Mouse (Mus musculus): ENCODE results near the gene Olfr617. TPM values are rescaled to one million over a fixed set of nuclear protein-coding genes. Genes with fewer than 3 reads are reported as not detected.
"Not testable (repeated sequence)": the region's sequence is repeated elsewhere in the genome, so short reads cannot be mapped to it uniquely, and the experiment has no call there.

The Olfr617 gene
- not detected in 2 replicates for polyA plus RNA-seq (2011; ENCODE audit: insufficient read depth, insufficient read length, low replicate concordance, missing spikeins)

GRCm38 (mm10) chr7:103572761-103573160 is at the start of gene Olfr617:
TSS of gene Olfr617 (plus strand) at chr7:103573061.
- Histone ChIP-seq H3K4me3 (replicated peaks; ENCODE audit: control insufficient read depth, low read depth, low read length) (no peak within 1 kb of the TSS), H3K4me1 (ENCODE audit: control insufficient read depth, insufficient read depth, low read length) (no peaks in the 10 kb centered on the region), H3K27ac (ENCODE audit: control insufficient read depth, insufficient read depth, low read depth, low read length, poor library complexity) (no peak within 1 kb of the TSS)
- WGBS, result 63% methylated on average over 1 of the region's 1 CpGs
- TF ChIP-seq CTCF (IDR thresholded peaks at IDR 0.05; ENCODE audit: control insufficient read depth, insufficient read depth, low read length) (no peak), POLR2A (IDR thresholded peaks at IDR 0.05; ENCODE audit: borderline replicate concordance, control insufficient read depth, low read depth, low read length) (no peak)

- WGBS, result 84% methylated on average over 2 of the region's 2 CpGs
- not testable (repeated sequence) for H3K27ac ChIP-seq (ENCODE audit: control insufficient read depth, insufficient read depth, low read depth, low read length, poor library complexity); H3K4me1 ChIP-seq (ENCODE audit: control insufficient read depth, insufficient read depth, low read length); H3K4me3 ChIP-seq (replicated peaks; ENCODE audit: control insufficient read depth, low read depth, low read length)
Measured at GRCm38 (mm10) chr7:103542617-103543016, 30.2 kb upstream of the Olfr617 start, which contains the start of gene Olfr612. TSS of gene Olfr612 (minus strand) at chr7:103542717.

GRCm38 (mm10) chr7:103547774-103548173 is 25.1 kb upstream of the Olfr617 start, which contains the start of gene Olfr613:
TSS of gene Olfr613 (plus strand) at chr7:103548074.
- Histone ChIP-seq H3K4me1 (ENCODE audit: control insufficient read depth, insufficient read depth, low read length) (no peaks in the 10 kb centered on the region), H3K4me3 (replicated peaks; ENCODE audit: control insufficient read depth, low read depth, low read length) (no peak within 1 kb of the TSS), H3K27ac (ENCODE audit: control insufficient read depth, insufficient read depth, low read depth, low read length, poor library complexity) (no peak within 1 kb of the TSS)
- no peak for TF ChIP-seq POLR2A (IDR thresholded peaks at IDR 0.05; ENCODE audit: borderline replicate concordance, control insufficient read depth, low read depth, low read length)
- TF ChIP-seq CTCF (IDR thresholded peaks at IDR 0.05; ENCODE audit: control insufficient read depth, insufficient read depth, low read length), result no peak
- WGBS, result 44% methylated on average over 2 of the region's 2 CpGs

GRCm38 (mm10) chr7:103555779-103556178 is 17.1 kb upstream of the Olfr617 start, which contains the start of gene Olfr615:
TSS of gene Olfr615 (plus strand) at chr7:103556079.
- H3K4me1 ChIP-seq (ENCODE audit: control insufficient read depth, insufficient read depth, low read length), result no peaks in the 10 kb centered on the region
- WGBS, result 83% methylated on average over 2 of the region's 2 CpGs
- TF ChIP-seq POLR2A (IDR thresholded peaks at IDR 0.05; ENCODE audit: borderline replicate concordance, control insufficient read depth, low read depth, low read length), result no peak
- no peak for TF ChIP-seq CTCF (IDR thresholded peaks at IDR 0.05; ENCODE audit: control insufficient read depth, insufficient read depth, low read length)
- H3K27ac ChIP-seq (ENCODE audit: control insufficient read depth, insufficient read depth, low read depth, low read length, poor library complexity), result no peak within 1 kb of the TSS
- H3K4me3 ChIP-seq (replicated peaks; ENCODE audit: control insufficient read depth, low read depth, low read length), result no peak within 1 kb of the TSS

- whole genome bisulfite sequencing, result 65% methylated on average over 3 of the region's 3 CpGs
- TF ChIP-seq POLR2A (IDR thresholded peaks at IDR 0.05; ENCODE audit: borderline replicate concordance, control insufficient read depth, low read depth, low read length) (no peak), CTCF (IDR thresholded peaks at IDR 0.05; ENCODE audit: control insufficient read depth, insufficient read depth, low read length) (no peak)
- H3K4me1 ChIP-seq (ENCODE audit: control insufficient read depth, insufficient read depth, low read length), result no peaks in the 10 kb centered on the region
- H3K4me3 ChIP-seq (replicated peaks; ENCODE audit: control insufficient read depth, low read depth, low read length), result no peak within 1 kb of the TSS
- no peak within 1 kb of the TSS for H3K27ac ChIP-seq (ENCODE audit: control insufficient read depth, insufficient read depth, low read depth, low read length, poor library complexity)
Measured at GRCm38 (mm10) chr7:103569043-103569442, 3.8 kb upstream of the Olfr617 start, which contains the start of gene Olfr616. TSS of gene Olfr616 (minus strand) at chr7:103569143.

- H3K4me1 ChIP-seq (ENCODE audit: control insufficient read depth, insufficient read depth, low read length), result no peaks in the 10 kb centered on the region
- no peak within 1 kb of the TSS for H3K4me3 ChIP-seq (replicated peaks; ENCODE audit: control insufficient read depth, low read depth, low read length)
- no peak within 1 kb of the TSS for H3K27ac ChIP-seq (ENCODE audit: control insufficient read depth, insufficient read depth, low read depth, low read length, poor library complexity)
- TF ChIP-seq POLR2A (IDR thresholded peaks at IDR 0.05; ENCODE audit: borderline replicate concordance, control insufficient read depth, low read depth, low read length) (no peak), CTCF (IDR thresholded peaks at IDR 0.05; ENCODE audit: control insufficient read depth, insufficient read depth, low read length) (no peak)
- 53% methylated on average over 2 of the region's 2 CpGs for WGBS
Measured at GRCm38 (mm10) chr7:103589803-103590202, 16.9 kb downstream of the Olfr617 start, which contains the start of gene Olfr618. TSS of gene Olfr618 (plus strand) at chr7:103590103.

- no peak within 1 kb of the TSS for H3K4me3 ChIP-seq (replicated peaks; ENCODE audit: control insufficient read depth, low read depth, low read length)
Measured at GRCm38 (mm10) chr7:103600275-103600674, 27.4 kb downstream of the Olfr617 start, which contains the start of gene Olfr619. TSS of gene Olfr619 (plus strand) at chr7:103600575.

GRCm38 (mm10) chr7:103607425-103607824 is 34.6 kb downstream of the Olfr617 start:
- H3K4me1 ChIP-seq (ENCODE audit: control insufficient read depth, insufficient read depth, low read length), result no peaks in the 10 kb centered on the region
- no peak overlapping the region for H3K27ac ChIP-seq (ENCODE audit: control insufficient read depth, insufficient read depth, low read depth, low read length, poor library complexity)
- WGBS, result 46% methylated on average over 2 of the region's 2 CpGs
- H3K4me3 ChIP-seq (replicated peaks; ENCODE audit: control insufficient read depth, low read depth, low read length), result no peak overlapping the region
- TF ChIP-seq POLR2A (IDR thresholded peaks at IDR 0.05; ENCODE audit: borderline replicate concordance, control insufficient read depth, low read depth, low read length), result no peak
- TF ChIP-seq CTCF (IDR thresholded peaks at IDR 0.05; ENCODE audit: control insufficient read depth, insufficient read depth, low read length), result no peak

More at GRCm38 (mm10) chr7:103600275-103600674, 27.4 kb downstream of the Olfr617 start, which contains the start of gene Olfr619:
- TF ChIP-seq CTCF (IDR thresholded peaks at IDR 0.05; ENCODE audit: control insufficient read depth, insufficient read depth, low read length) (no peak), POLR2A (IDR thresholded peaks at IDR 0.05; ENCODE audit: borderline replicate concordance, control insufficient read depth, low read depth, low read length) (no peak)
- no peaks in the 10 kb centered on the region for H3K4me1 ChIP-seq (ENCODE audit: control insufficient read depth, insufficient read depth, low read length)
- no peak within 1 kb of the TSS for H3K27ac ChIP-seq (ENCODE audit: control insufficient read depth, insufficient read depth, low read depth, low read length, poor library complexity)

GRCm38 (mm10) chr7:103612434-103612833 is 39.6 kb downstream of the Olfr617 start, which contains the start of gene Olfr620:
TSS of gene Olfr620 (minus strand) at chr7:103612534.
- Histone ChIP-seq H3K4me1 (ENCODE audit: control insufficient read depth, insufficient read depth, low read length) (no peaks in the 10 kb centered on the region), H3K4me3 (replicated peaks; ENCODE audit: control insufficient read depth, low read depth, low read length) (no peak within 1 kb of the TSS), H3K27ac (ENCODE audit: control insufficient read depth, insufficient read depth, low read depth, low read length, poor library complexity) (no peak within 1 kb of the TSS)
- 73% methylated on average over 2 of the region's 2 CpGs for WGBS
- TF ChIP-seq CTCF (IDR thresholded peaks at IDR 0.05; ENCODE audit: control insufficient read depth, insufficient read depth, low read length) (no peak), POLR2A (IDR thresholded peaks at IDR 0.05; ENCODE audit: borderline replicate concordance, control insufficient read depth, low read depth, low read length) (no peak)

Other genes with a start within 250 kb of the Olfr617 start
- gene Olfr598, start 249.5 kb upstream of the Olfr617 start, polyA plus RNA-seq (2011; ENCODE audit: insufficient read depth, insufficient read length, low replicate concordance, missing spikeins), result not detected in 2 replicates
- not detected in 2 replicates for gene Olfr599, start 237.1 kb upstream of the Olfr617 start, polyA plus RNA-seq (2011; ENCODE audit: insufficient read depth, insufficient read length, low replicate concordance, missing spikeins)
- not detected in 2 replicates for gene Olfr600, start 223.4 kb upstream of the Olfr617 start, polyA plus RNA-seq (2011; ENCODE audit: insufficient read depth, insufficient read length, low replicate concordance, missing spikeins)
- gene Olfr601, start 210.4 kb upstream of the Olfr617 start, polyA plus RNA-seq (2011; ENCODE audit: insufficient read depth, insufficient read length, low replicate concordance, missing spikeins), result not detected in 2 replicates
- gene Olfr603, start 186.9 kb upstream of the Olfr617 start, polyA plus RNA-seq (2011; ENCODE audit: insufficient read depth, insufficient read length, low replicate concordance, missing spikeins), result not detected in 2 replicates
- gene Usp17lc, start 158.0 kb upstream of the Olfr617 start, polyA plus RNA-seq (2011; ENCODE audit: insufficient read depth, insufficient read length, low replicate concordance, missing spikeins), result not detected in 2 replicates
- not detected in 2 replicates for gene Olfr605, start 127.6 kb upstream of the Olfr617 start, polyA plus RNA-seq (2011; ENCODE audit: insufficient read depth, insufficient read length, low replicate concordance, missing spikeins)
- gene Olfr606, start 124.0 kb upstream of the Olfr617 start, polyA plus RNA-seq (2011; ENCODE audit: insufficient read depth, insufficient read length, low replicate concordance, missing spikeins), result not detected in 2 replicates
- 0.70 TPM in 1 of 2 replicates, not detected in the other for gene Olfr607, start 108.9 kb upstream of the Olfr617 start, polyA plus RNA-seq (2011; ENCODE audit: insufficient read depth, insufficient read length, low replicate concordance, missing spikeins)
- gene Olfr608, start 103.2 kb upstream of the Olfr617 start, polyA plus RNA-seq (2011; ENCODE audit: insufficient read depth, insufficient read length, low replicate concordance, missing spikeins), result not detected in 2 replicates
- gene Olfr609, start 75.0 kb upstream of the Olfr617 start, polyA plus RNA-seq (2011; ENCODE audit: insufficient read depth, insufficient read length, low replicate concordance, missing spikeins), result not detected in 2 replicates
- not detected in 2 replicates for gene Olfr610, start 60.9 kb upstream of the Olfr617 start, polyA plus RNA-seq (2011; ENCODE audit: insufficient read depth, insufficient read length, low replicate concordance, missing spikeins)
- not detected in 2 replicates for gene Olfr611, start 52.2 kb upstream of the Olfr617 start, polyA plus RNA-seq (2011; ENCODE audit: insufficient read depth, insufficient read length, low replicate concordance, missing spikeins)
- gene Olfr612, start 30.3 kb upstream of the Olfr617 start, polyA plus RNA-seq (2011; ENCODE audit: insufficient read depth, insufficient read length, low replicate concordance, missing spikeins), result not detected in 2 replicates
- gene Olfr613, start 25.0 kb upstream of the Olfr617 start, polyA plus RNA-seq (2011; ENCODE audit: insufficient read depth, insufficient read length, low replicate concordance, missing spikeins), result not detected in 2 replicates
- not detected in 2 replicates for gene Olfr615, start 17.0 kb upstream of the Olfr617 start, polyA plus RNA-seq (2011; ENCODE audit: insufficient read depth, insufficient read length, low replicate concordance, missing spikeins)
- gene Olfr616, start 3.9 kb upstream of the Olfr617 start, polyA plus RNA-seq (2011; ENCODE audit: insufficient read depth, insufficient read length, low replicate concordance, missing spikeins), result not detected in 2 replicates
- not detected in 2 replicates for gene Olfr618, start 17.0 kb downstream of the Olfr617 start, polyA plus RNA-seq (2011; ENCODE audit: insufficient read depth, insufficient read length, low replicate concordance, missing spikeins)
- not detected in 2 replicates for gene Olfr619, start 27.5 kb downstream of the Olfr617 start, polyA plus RNA-seq (2011; ENCODE audit: insufficient read depth, insufficient read length, low replicate concordance, missing spikeins)
- 0.68 and 2.1 TPM in 2 replicates for gene Olfr620, start 39.5 kb downstream of the Olfr617 start, polyA plus RNA-seq (2011; ENCODE audit: insufficient read depth, insufficient read length, low replicate concordance, missing spikeins)
- not detected in 2 replicates for gene Olfr622, start 69.6 kb downstream of the Olfr617 start, polyA plus RNA-seq (2011; ENCODE audit: insufficient read depth, insufficient read length, low replicate concordance, missing spikeins)
- gene Olfr623, start 90.6 kb downstream of the Olfr617 start, polyA plus RNA-seq (2011; ENCODE audit: insufficient read depth, insufficient read length, low replicate concordance, missing spikeins), result not detected in 2 replicates
- gene Olfr624, start 98.1 kb downstream of the Olfr617 start, polyA plus RNA-seq (2011; ENCODE audit: insufficient read depth, insufficient read length, low replicate concordance, missing spikeins), result 0.25 and 0.45 TPM in 2 replicates
- not detected in 2 replicates for gene Olfr625-ps1, start 109.7 kb downstream of the Olfr617 start, polyA plus RNA-seq (2011; ENCODE audit: insufficient read depth, insufficient read length, low replicate concordance, missing spikeins)
- 0.27 and 0.40 TPM in 2 replicates for gene Olfr243, start 141.6 kb downstream of the Olfr617 start, polyA plus RNA-seq (2011; ENCODE audit: insufficient read depth, insufficient read length, low replicate concordance, missing spikeins)
- gene Olfr628, start 157.3 kb downstream of the Olfr617 start, polyA plus RNA-seq (2011; ENCODE audit: insufficient read depth, insufficient read length, low replicate concordance, missing spikeins), result not detected in 2 replicates
- 1.2 TPM in 1 of 2 replicates, not detected in the other for gene Olfr629, start 171.9 kb downstream of the Olfr617 start, polyA plus RNA-seq (2011; ENCODE audit: insufficient read depth, insufficient read length, low replicate concordance, missing spikeins)
- not detected in 2 replicates for gene Olfr630, start 184.3 kb downstream of the Olfr617 start, polyA plus RNA-seq (2011; ENCODE audit: insufficient read depth, insufficient read length, low replicate concordance, missing spikeins)
- gene Olfr69, start 198.5 kb downstream of the Olfr617 start, polyA plus RNA-seq (2011; ENCODE audit: insufficient read depth, insufficient read length, low replicate concordance, missing spikeins), result not detected in 2 replicates
- 0.36 TPM in 1 of 2 replicates, not detected in the other for gene Olfr68, start 206.6 kb downstream of the Olfr617 start, polyA plus RNA-seq (2011; ENCODE audit: insufficient read depth, insufficient read length, low replicate concordance, missing spikeins)
- gene Olfr67, start 218.8 kb downstream of the Olfr617 start, polyA plus RNA-seq (2011; ENCODE audit: insufficient read depth, insufficient read length, low replicate concordance, missing spikeins), result 0.25 TPM in 1 of 2 replicates, not detected in the other
- gene Hbb-bt, start 240.9 kb downstream of the Olfr617 start, polyA plus RNA-seq (2011; ENCODE audit: insufficient read depth, insufficient read length, low replicate concordance, missing spikeins), result 16,360 and 37,491 TPM in 2 replicates